Mouse (Mus musculus) T-helper 2 cell (primary cell): ENCODE measurements around the gene C1qtnf1.

ENCODE experiments used
- in situ Hi-C: fragments of 300-600 bp; cut with MboI, MseI; formaldehyde crosslinking; loops from one replicate; pipeline ENCODE4 v1.15.1; 2025; ENCODE audit warnings: high pct_unique_total_duplicates

The C1qtnf1 gene

DNA sequence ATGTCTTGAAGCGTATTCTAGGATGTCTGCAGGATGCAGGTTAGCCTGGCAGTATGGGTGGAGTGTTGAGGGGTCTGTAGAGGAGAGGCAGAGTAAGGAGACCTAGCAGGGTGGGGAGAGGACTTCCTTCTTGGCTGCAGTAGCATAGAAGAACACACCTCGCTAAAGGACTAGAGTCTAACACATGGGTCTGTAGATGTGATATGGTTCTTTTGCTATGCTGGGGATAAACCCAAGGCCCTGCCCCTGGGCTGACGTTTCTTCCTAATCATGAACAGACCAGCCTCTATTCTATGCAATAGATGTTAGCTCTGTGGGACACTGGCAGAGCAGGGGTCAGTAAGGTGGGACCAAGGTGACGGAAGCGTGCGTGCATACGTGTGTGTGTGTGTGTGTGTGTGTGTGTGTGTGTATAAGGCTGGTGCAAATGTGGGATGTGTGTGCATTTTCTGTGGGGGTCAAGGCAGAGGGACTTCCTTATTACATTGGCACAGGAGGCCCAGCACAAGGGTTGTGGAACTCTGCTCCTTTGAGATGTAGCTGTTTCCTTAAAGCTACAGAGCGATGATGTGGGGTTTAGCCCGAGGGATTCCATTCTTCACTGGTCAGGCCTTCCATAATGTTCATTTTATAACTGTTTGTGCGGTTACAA, 41.6 kb downstream of the C1qtnf1 start:
- in situ Hi-C loops, result loop anchor here (10.0 kb wide), 1 partner anchor 1805 kb away; no protein-coding TSS in a partner anchor

DNA sequence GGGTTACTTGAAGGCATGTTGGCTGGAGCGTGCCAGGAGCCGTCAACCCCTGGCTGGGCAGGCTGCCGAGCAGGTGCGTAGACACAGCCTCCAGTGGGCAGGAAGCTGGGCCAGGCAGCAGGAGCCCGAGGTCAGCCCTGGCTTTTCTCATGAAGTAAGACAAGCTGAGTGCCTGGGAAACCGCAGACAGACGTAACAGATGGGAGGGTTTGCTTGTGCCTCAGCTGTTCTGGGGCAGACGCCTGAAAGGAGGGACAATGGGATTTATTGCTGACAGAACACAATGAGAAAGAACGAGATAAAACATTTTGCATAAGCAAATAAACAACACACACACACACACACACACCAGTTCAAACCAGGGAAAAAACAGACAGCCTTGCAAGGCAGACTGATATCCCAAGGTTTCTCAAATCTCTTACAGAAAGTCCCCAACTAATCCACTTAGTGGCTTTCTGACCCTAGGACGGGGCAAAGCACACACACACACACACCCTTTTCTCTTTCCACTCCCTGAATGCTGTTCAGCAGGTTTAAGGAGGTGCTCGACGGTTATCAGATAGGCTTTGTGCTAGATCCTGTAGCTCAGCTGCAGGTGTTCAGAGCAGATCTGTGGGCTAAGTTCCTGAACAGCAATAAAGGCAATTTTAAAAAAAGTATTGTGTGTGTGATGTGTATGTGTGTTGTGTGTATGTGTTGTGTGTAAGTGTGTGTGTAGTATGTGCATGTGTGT, 42.4 kb downstream of the C1qtnf1 start:
- in situ Hi-C loops, result no loop called here

DNA sequence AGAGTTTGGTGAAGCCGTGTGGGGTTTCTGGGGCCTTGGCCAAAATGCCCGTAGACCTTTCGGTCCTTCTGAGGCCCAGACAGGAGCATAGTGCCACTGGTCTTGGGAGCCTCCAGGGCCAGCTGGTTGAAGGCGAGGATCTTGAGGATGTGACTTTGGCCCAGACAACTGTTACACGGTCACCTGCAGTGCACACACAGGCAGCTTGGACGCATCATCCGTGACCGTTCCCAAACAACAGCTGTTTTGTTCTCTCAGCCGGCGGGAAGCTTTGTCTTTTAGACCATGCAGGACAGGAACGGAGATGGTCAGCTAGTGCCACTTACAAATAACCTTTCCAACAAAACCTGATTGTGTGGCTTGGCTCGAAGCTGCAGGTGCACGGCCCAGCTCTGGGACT, 43.7 kb downstream of the C1qtnf1 start:
- in situ Hi-C loops, result no loop called here

DNA sequence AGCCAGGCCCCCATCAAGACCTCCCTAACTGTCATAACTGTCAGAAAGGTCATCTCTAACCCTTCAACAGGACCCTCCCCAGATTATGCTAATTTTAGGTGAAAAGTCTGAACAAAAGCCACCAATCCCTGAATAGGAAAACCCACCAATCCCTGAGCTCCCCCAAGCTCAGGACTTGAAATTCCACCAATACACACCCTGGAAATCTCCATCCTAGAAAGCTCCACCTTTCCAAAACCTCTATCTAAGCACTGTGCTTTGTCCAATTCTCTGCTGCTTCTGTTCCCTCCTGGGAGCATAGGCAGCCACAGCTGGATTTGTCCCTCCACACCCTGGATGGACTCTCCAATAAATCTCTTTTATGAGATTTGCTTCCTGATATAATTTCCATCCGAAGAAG, 45.2 kb downstream of the C1qtnf1 start:
- in situ Hi-C loops, result no loop called here

DNA sequence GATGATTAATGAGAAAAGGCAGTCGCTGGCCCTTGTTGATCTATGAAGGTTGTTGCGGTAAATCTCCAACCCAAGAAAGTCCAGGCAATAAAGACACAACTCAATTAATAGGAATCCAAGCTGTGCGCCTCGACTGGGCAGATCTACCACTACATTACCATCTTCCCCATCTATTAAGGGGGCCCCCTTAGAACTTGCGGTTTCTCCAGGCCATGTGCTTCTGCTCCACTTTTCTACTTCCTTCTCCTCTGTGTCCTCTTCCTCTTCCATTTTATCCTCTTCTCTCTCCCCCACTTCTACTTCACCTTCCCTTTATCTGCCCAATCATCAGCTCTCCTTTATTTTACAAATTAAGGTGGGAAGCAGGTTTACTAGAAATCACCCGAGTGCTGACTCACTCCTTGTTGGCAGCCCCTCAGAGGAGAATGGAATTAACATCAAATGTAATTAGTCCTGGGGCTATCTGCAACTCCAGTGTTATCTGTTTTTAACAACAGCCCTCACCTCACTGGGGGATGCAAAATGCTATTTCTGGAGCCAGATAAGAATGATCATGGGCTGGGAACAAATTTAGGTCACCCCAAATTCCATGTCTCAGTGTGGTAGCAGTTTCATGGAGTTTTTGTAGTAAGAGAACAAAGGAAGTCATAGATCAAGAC, 46.0 kb downstream of the C1qtnf1 start:
- in situ Hi-C loops, result no loop called here

DNA sequence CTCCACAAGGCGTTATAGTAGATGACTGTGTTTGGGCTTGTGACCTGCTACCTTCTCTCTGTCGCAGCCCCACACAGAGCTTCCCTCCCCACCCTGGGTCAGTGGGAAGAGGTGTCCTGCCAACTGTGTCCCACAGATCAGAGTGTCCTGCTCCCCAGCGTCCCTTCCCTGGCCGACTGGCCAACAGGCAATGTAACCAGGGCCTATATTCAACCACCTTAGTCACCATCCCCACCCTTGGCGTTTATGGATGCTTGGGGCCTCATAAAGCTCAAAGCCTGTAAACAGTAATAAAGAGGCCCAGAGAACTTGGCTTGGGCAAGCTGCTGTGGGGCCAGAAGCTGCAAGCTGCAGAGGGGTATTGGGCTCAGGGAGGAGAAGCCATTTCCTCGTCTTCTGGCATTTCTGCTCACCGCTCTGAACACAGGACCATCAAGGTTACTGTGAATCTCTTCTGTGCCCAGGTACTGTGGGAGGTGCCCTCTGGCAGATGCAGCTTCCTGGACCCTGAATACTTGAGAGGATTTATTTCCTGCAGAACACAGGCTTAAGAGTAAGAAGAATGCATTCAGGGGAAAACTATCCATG, 47.6 kb downstream of the C1qtnf1 start:
- in situ Hi-C loops, result loop anchor here (5.0 kb wide), 1 partner anchor 53 kb away; no protein-coding TSS in a partner anchor

DNA sequence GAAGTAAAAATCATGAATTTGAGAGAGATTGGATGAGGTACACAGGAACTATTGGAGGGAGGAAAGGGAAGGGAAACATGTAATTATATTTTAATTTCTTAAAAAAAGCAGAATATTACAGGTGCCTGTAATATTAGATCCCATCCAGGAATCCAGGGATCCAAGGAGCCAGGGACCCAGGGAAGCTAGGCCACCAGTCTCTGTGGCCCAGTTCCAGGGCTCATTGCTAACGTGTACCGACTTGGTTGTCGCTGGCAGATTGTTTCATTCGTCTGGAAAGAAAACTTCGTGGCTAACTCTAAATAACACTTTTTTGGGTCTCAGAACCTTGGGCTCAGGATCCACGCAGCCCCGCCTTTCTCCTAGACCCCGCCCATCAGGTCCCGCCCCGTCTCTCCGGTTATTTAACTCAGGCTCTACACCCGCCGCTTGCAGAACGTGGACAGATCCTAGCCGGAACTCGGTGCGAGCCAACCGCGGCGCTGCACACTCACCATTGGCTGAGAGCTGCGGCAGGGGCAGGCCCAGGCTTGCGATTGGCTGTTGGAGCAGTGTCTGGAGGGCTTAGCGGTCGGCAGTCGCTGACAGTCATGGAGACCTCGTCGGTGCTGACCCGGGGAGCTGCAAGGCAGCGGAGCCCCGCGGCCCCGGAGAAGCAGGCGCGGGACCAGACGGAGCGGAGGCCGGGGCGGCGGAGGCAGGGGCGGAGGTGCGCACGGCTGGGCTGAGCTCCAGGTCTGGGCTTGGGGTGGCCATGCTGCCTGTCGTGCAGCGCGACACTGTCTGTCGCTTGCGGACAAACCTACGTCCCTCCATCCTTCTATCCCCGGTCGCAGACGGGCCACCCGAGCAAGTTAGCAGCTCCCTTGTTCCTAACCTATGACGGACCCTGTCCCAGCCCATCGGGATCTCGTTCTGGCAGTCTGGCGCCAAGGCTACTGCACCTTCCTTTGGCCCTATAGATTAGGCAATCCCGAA, 48.7 kb downstream of the C1qtnf1 start, which contains the start of gene Engase:
Engase (plus strand) TSS at position 434 of the 978 bp plus-strand sequence.
- in situ Hi-C loops, result loop anchor here (5.0 kb wide), 1 partner anchor 54 kb away; no protein-coding TSS in a partner anchor

DNA sequence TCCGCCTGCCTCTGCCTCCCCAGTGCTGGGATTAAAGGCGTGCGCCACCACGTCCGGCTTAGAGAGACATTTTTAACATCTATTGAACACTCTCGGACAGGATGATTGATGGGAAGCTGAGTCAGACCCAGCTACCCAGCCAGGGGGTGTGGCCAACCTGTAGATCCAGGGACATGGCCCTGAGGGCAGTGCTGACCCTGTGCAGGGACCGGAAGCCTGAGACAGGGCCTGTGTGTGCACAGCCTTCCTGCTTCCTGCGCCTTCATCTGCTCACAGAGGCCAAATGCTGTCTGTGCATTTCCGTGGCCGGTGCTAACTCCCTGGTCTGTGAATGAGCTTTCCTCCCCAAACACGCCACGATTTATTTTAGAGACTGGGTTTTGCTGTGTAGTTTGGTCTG, 51.8 kb downstream of the C1qtnf1 start:
- in situ Hi-C loops, result loop anchor here (5.0 kb wide), 1 partner anchor 57 kb away; no protein-coding TSS in a partner anchor

DNA sequence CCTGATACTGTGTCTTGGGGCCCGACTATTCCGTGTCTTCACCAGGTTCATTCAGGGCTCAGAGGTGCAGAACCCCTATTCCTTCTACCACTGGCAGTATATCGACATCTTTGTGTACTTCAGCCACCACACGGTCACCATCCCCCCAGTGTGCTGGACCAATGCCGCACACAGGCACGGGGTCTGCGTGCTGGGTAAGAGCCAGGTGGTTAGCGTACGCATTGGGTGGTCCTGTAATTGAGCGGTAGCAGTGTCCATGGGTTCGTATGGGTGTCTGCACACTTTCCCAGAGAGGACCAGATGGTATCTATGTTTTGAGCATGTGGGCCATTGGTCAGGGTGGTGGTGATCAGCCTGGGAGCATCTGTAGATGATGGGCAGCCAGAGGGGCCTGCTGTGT, 53.2 kb downstream of the C1qtnf1 start:
- in situ Hi-C loops, result no loop called here

DNA sequence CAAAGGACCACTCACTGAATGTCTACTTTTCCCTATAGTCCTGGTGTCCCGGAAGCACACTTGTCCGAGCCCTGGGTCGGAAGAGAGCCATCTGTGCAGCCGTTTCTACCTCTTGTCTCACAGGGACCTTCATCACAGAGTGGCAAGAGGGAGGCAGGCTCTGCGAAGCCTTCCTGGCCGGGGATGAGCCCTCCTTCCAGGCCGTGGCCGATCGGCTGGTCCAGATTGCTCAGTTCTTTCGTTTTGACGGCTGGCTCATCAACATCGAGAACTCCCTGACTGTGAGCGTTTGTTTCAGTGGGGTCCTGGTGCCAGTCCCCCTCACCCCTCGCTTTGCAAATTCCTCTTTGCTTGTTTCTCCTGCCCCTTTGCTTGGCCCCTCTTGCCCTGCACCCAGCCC, 53.7 kb downstream of the C1qtnf1 start:
- in situ Hi-C loops, result no loop called here

DNA sequence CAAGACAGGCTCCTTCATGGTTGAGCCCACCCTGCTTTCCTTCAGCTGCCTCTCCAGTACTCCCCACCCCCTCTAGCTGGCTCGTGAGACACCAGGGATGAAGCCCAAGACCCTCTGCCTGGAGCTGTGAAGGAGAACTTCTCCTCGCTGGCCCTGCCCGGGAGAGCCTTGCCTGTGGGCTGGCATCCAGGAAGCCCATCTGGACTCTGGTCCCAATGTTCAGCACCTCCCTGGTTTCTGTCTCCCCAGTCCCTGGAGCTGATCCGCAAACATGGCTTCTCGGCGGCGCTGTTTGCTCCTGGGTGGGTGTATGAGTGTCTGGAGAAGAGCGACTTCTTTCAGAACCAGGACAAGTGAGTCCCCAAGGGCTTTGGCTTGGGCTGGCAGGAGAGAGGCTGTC, 56.2 kb downstream of the C1qtnf1 start:
- in situ Hi-C loops, result no loop called here

DNA sequence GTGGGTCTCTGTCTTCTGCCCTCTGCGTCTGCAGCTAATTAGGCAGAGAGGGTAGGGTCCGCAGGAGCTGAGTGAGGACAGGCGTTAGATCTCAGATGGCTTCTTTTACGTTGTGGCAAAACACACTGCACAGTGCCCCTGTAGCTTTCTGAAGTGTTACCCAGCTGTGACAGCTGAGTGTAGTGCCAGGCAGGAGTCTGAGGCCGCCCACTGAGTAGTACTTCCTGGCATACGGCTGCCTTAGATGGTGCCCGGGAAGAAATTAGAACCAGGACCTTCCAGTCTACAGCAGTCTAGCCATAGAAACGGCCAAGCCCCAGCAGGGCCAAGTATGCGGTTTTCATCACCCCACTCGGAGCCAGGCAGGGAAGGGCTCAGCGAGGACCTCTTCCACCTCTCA, 57.3 kb downstream of the C1qtnf1 start:
- in situ Hi-C loops, result loop anchor here (5.0 kb wide), 1 partner anchor 38 kb away; no protein-coding TSS in a partner anchor

DNA sequence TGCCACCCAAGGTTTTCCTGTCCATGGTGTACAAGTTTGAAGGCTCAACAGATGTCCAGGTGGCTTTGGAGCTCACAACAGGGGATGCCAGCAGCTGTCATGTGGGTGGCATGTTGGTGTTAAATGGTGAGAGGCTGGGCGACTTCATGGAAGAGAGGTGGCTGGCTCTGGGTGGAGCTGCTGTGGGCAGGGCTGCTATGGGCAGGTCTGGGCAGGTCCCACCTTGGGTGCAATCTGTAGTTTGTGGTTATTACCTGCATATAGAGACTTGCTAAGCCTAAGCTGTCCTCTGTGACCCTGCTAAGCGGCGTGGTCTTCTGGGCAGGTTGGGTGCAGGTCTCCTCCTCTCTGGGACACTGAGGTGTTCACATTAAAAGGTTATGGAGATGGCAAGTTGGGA, 57.8 kb downstream of the C1qtnf1 start:
- in situ Hi-C loops, result loop anchor here (5.0 kb wide), 1 partner anchor 38 kb away; no protein-coding TSS in a partner anchor

DNA sequence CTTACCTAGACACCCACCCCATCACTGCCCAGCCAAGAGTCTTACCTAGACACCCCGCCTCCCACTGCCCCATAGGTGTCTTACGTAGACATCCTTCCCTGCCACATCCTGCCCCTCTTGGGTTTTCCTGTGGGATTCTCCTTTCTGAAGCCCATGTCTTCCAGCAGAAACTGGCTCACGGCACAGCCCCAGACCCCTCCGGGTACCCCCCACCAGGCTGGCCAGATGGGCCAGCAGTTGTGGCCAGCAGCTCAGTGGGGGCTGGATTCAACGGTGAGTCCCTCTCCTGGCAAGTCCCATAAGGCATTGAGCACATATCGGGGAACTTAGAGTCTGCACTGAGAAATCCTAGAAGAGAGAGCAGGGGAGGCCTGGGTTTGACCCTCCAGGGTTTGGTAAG, 58.3 kb downstream of the C1qtnf1 start:
- in situ Hi-C loops, result loop anchor here (5.0 kb wide), 1 partner anchor 39 kb away; no protein-coding TSS in a partner anchor

DNA sequence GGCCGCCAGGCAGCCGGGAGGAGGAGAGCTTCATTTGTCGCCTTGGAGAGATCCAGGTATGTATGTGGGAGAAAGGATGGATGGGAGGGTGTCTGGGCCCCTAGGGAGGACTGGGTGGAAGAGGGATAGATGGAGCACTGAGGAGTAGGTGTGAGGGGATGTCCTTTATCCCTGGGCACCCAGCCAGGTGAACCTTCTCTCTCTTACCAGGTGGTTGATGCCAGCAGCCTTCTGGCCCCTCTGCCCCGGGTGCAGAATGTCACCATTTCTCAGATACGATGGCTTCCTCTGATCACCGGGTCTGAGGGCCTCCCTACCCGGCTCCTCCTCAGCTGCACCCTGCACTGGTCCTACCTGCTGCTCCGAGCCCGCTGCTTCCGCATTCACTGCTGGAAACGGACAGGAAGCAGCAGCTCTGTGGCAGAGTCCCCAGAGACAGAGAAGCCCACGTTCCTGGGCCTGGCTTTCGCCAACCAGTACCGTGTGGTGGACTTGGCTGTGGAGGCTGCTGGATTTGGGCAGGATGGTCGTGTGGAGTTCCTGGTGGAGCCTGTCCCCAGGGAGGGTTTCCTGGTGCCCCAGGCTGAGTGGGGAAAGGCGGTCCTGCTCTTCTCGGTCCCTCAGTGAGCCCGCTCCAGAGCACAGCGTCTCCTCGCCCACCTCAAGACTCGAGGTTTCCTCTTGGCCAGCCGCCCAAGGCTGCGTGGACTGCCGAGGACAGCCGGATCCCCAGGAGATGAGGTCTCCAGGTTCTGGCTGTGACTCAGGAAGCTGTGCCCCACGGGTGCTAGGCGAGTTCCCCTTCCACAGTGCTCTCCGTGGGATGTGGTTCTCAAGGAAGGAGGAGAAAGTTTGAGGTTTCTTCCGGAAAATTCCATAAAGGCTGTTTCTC, 59.1 kb downstream of the C1qtnf1 start:
- in situ Hi-C loops, result loop anchor here (5.0 kb wide), 1 partner anchor 40 kb away; no protein-coding TSS in a partner anchor

DNA sequence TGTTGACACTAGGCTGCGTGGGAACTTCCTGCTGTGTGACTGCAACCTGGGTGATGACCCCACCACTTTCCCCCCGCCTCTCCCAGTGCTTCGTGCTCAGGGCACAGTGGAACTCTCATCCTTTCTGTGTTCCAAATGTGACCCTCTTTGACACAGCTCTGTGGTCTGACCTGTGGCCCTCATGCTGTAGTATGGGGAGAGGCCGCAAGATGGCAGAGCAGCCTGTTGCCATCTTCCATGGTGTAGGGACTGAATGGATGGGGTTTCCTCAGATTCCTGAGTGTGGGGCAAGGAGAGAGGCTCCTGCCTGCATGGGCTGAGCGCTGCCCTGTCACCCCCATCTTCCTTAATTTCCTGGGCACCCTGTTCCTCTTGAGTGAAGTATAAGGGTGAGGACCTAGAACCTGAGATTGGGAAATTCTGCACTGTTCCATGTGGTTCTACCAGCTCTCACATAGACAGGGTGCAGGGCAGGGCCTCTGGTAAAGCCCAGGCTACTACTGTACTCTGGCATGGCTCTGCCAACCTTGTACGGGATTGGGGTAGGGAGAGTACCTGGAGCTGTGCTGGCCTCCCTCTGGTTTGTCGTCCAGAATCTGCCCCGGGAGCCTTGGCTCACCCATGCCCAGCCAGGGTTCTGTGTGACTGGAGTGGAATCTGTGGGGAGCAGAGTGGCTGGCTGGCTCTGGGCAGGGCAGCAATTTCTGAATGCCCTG, 60.3 kb downstream of the C1qtnf1 start:
- in situ Hi-C loops, result loop anchor here (5.0 kb wide), 1 partner anchor 41 kb away; no protein-coding TSS in a partner anchor

DNA sequence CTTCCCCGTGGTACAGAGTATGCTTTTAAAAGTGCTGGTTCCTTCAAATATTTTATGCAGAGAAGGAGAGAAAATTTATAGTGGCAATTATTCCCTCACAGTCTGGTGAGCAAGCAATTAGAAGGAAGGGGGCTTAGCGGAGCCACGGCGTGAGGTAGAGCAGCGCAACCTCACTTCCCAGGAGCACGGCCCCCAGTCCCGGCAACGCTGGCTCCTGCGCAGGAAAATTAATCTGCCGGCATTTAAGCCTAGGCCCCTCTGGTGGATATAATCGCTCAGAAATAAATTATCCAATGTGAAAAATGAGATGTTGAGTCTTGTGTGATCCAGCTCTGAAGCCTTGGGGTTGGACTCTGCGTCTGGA, 60.9 kb downstream of the C1qtnf1 start:
- in situ Hi-C loops, result loop anchor here (5.0 kb wide), 1 partner anchor 42 kb away; no protein-coding TSS in a partner anchor

DNA sequence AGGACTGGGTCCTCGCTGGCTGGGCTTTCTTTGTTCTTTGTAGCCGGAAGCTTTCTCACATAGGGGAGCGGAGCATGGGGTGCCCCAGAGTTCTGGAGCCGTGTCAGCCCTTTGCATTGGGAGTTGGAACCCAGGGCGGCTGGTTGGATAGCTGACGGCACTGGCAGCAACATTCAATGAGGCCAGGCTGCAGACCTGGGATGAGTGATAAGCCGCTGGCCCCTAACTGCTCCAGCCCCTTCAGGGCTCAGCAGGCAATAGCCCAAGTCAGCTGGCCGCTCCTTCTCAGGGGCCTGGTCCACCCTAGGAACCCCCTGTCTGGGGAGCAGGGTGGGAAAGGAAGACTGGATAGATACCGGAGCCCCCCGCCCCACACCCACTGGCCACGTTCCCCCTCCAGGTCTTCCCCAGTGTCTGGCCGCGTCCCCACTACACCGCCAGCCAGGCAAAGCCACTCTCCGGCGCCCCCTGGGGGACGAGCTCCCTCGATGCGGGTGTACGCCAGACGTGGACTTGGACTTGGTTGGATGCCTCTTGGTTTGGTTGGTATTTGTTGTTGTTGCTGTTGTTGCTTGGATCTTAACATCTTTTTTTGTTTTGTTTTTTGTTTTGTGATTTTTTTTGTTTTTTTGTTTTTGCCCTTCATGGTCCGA, 62.7 kb downstream of the C1qtnf1 start:
- in situ Hi-C loops, result no loop called here
